Mouse (Mus musculus): Measurements from ENCODE around the gene Lrrc49. TPM values are rescaled to one million over a fixed set of nuclear protein-coding genes. Genes with fewer than 3 reads are reported as not detected.

Lrrc49 gene
- polyA plus RNA-seq, 1 experiment from 2014 or later: 7.4 TPM

GRCm38 (mm10) chr9:60653137-60653536, 34.8 kb downstream of the Lrrc49 start:
- H3K4me3 ChIP-seq (ENCODE audit: inconsistent target): no peak overlapping the region
- no peak overlapping the region for H3K27ac ChIP-seq
- WGBS (ENCODE audit: missing documents): 93% methylated on average over 1 of the region's 1 CpGs
- H3K79me2 ChIP-seq (ENCODE audit: inconsistent target): no peaks in the 10 kb centered on the region
- no peaks in the 10 kb centered on the region for H3K36me3 ChIP-seq (ENCODE audit: inconsistent target)

- 97% methylated on average over 6 of the region's 6 CpGs for WGBS (ENCODE audit: missing documents)
- H3K79me2 ChIP-seq (ENCODE audit: inconsistent target): no peaks in the 10 kb centered on the region
- H3K36me3 ChIP-seq (ENCODE audit: inconsistent target): no peaks in the 10 kb centered on the region
- H3K4me3 ChIP-seq (ENCODE audit: inconsistent target): no peak overlapping the region
- H3K27ac ChIP-seq: no peak overlapping the region
These were observed 37.7 kb downstream of the Lrrc49 start for GRCm38 (mm10) chr9:60650277-60650676.

GRCm38 (mm10) chr9:60648981-60649975, 38.7 kb downstream of the Lrrc49 start:
- Histone ChIP-seq H3K79me2 (ENCODE audit: inconsistent target) (no peaks in the 10 kb centered on the region), H3K27ac (no peak overlapping the region), H3K36me3 (ENCODE audit: inconsistent target) (no peaks in the 10 kb centered on the region), H3K4me3 (ENCODE audit: inconsistent target) (no peak overlapping the region)
- 88% methylated on average over 18 of the region's 18 CpGs for WGBS (ENCODE audit: missing documents)

GRCm38 (mm10) chr9:60633601-60634000, 54.4 kb downstream of the Lrrc49 start:
- Histone ChIP-seq H3K79me2 (ENCODE audit: inconsistent target) (no peaks in the 10 kb centered on the region), H3K4me3 (ENCODE audit: inconsistent target) (no peak overlapping the region), H3K27ac (no peak overlapping the region), H3K36me3 (ENCODE audit: inconsistent target) (no peaks in the 10 kb centered on the region)
- WGBS (ENCODE audit: missing documents): 84% methylated on average over 2 of the region's 2 CpGs

- Histone ChIP-seq H3K36me3 (ENCODE audit: inconsistent target) (no peaks in the 10 kb centered on the region), H3K4me3 (ENCODE audit: inconsistent target) (no peak overlapping the region), H3K27ac (no peak overlapping the region), H3K79me2 (ENCODE audit: inconsistent target) (no peaks in the 10 kb centered on the region)
- WGBS (ENCODE audit: missing documents): 64% methylated on average over 7 of the region's 7 CpGs
These were observed 61.6 kb downstream of the Lrrc49 start for GRCm38 (mm10) chr9:60626311-60626791.

GRCm38 (mm10) chr9:60625895-60626294, 62.1 kb downstream of the Lrrc49 start:
- Histone ChIP-seq H3K79me2 (ENCODE audit: inconsistent target) (no peaks in the 10 kb centered on the region), H3K36me3 (ENCODE audit: inconsistent target) (no peaks in the 10 kb centered on the region), H3K27ac (no peak overlapping the region), H3K4me3 (ENCODE audit: inconsistent target) (no peak overlapping the region)
- WGBS (ENCODE audit: missing documents): no CpG with 5 or more reads among the region's 2 CpGs

- Histone ChIP-seq H3K27ac (no peak overlapping the region), H3K36me3 (ENCODE audit: inconsistent target) (no peaks in the 10 kb centered on the region), H3K4me3 (ENCODE audit: inconsistent target) (no peak overlapping the region), H3K79me2 (ENCODE audit: inconsistent target) (no peaks in the 10 kb centered on the region)
- 91% methylated on average over 9 of the region's 9 CpGs for WGBS (ENCODE audit: missing documents)
These were observed 71.0 kb downstream of the Lrrc49 start for GRCm38 (mm10) chr9:60616946-60617345.

- 32% methylated on average over 7 of the region's 7 CpGs for whole genome bisulfite sequencing (ENCODE audit: missing documents)
- no peaks in the 10 kb centered on the region for H3K79me2 ChIP-seq (ENCODE audit: inconsistent target)
These were observed 71.6 kb downstream of the Lrrc49 start for GRCm38 (mm10) chr9:60616359-60616758.

GRCm38 (mm10) chr9:60612260-60612659, 75.7 kb downstream of the Lrrc49 start:
- H3K36me3 ChIP-seq (ENCODE audit: inconsistent target): no peaks in the 10 kb centered on the region
- WGBS (ENCODE audit: missing documents): 35% methylated on average over 2 of the region's 2 CpGs
- H3K27ac ChIP-seq: no peak overlapping the region
- no peak overlapping the region for H3K4me3 ChIP-seq (ENCODE audit: inconsistent target)
- H3K79me2 ChIP-seq (ENCODE audit: inconsistent target): no peaks in the 10 kb centered on the region

More at GRCm38 (mm10) chr9:60616359-60616758, 71.6 kb downstream of the Lrrc49 start:
- Histone ChIP-seq H3K36me3 (ENCODE audit: inconsistent target) (no peaks in the 10 kb centered on the region), H3K27ac (no peak overlapping the region), H3K4me3 (ENCODE audit: inconsistent target) (no peak overlapping the region)

GRCm38 (mm10) chr9:60610194-60610593, 77.8 kb downstream of the Lrrc49 start:
- no peak overlapping the region for H3K4me3 ChIP-seq (ENCODE audit: inconsistent target)
- no peaks in the 10 kb centered on the region for H3K79me2 ChIP-seq (ENCODE audit: inconsistent target)
- H3K36me3 ChIP-seq (ENCODE audit: inconsistent target): no peaks in the 10 kb centered on the region
- no peak overlapping the region for H3K27ac ChIP-seq
- 92% methylated on average over 13 of the region's 13 CpGs for WGBS (ENCODE audit: missing documents)

- H3K79me2 ChIP-seq (ENCODE audit: inconsistent target): no peaks in the 10 kb centered on the region
- no peak overlapping the region for H3K27ac ChIP-seq
- WGBS (ENCODE audit: missing documents): 94% methylated on average over 9 of the region's 9 CpGs
- H3K36me3 ChIP-seq (ENCODE audit: inconsistent target): no peaks in the 10 kb centered on the region
- H3K4me3 ChIP-seq (ENCODE audit: inconsistent target): no peak overlapping the region
These were observed 79.1 kb downstream of the Lrrc49 start for GRCm38 (mm10) chr9:60608857-60609256.

GRCm38 (mm10) chr9:60608086-60608485, 79.9 kb downstream of the Lrrc49 start:
- Histone ChIP-seq H3K79me2 (ENCODE audit: inconsistent target) (no peaks in the 10 kb centered on the region), H3K4me3 (ENCODE audit: inconsistent target) (no peak overlapping the region), H3K27ac (no peak overlapping the region), H3K36me3 (ENCODE audit: inconsistent target) (no peaks in the 10 kb centered on the region)
- WGBS (ENCODE audit: missing documents): 96% methylated on average over 3 of the region's 3 CpGs

GRCm38 (mm10) chr9:60604971-60605370, 83.0 kb downstream of the Lrrc49 start:
- H3K4me3 ChIP-seq (ENCODE audit: inconsistent target): no peak overlapping the region
- H3K79me2 ChIP-seq (ENCODE audit: inconsistent target): no peaks in the 10 kb centered on the region
- no peak overlapping the region for H3K27ac ChIP-seq
- WGBS (ENCODE audit: missing documents): 97% methylated on average over 2 of the region's 2 CpGs
- no peaks in the 10 kb centered on the region for H3K36me3 ChIP-seq (ENCODE audit: inconsistent target)

- no peaks in the 10 kb centered on the region for H3K36me3 ChIP-seq (ENCODE audit: inconsistent target)
These were observed 86.0 kb downstream of the Lrrc49 start for GRCm38 (mm10) chr9:60601936-60602335.

GRCm38 (mm10) chr9:60600273-60600672, 87.7 kb downstream of the Lrrc49 start:
- no peaks in the 10 kb centered on the region for H3K79me2 ChIP-seq (ENCODE audit: inconsistent target)
- no peak overlapping the region for H3K27ac ChIP-seq
- no peak overlapping the region for H3K4me3 ChIP-seq (ENCODE audit: inconsistent target)
- 79% methylated on average over 4 of the region's 4 CpGs for WGBS (ENCODE audit: missing documents)
- no peaks in the 10 kb centered on the region for H3K36me3 ChIP-seq (ENCODE audit: inconsistent target)

More at GRCm38 (mm10) chr9:60601936-60602335, 86.0 kb downstream of the Lrrc49 start:
- Histone ChIP-seq H3K27ac (no peak overlapping the region), H3K4me3 (ENCODE audit: inconsistent target) (no peak overlapping the region), H3K79me2 (ENCODE audit: inconsistent target) (no peaks in the 10 kb centered on the region)
- WGBS (ENCODE audit: missing documents): 36% methylated on average over 10 of the region's 10 CpGs
